Mouse (Mus musculus) kidney, postnatal 0 days (tissue): ENCODE measurements around the gene Ifrd1. TPM values are rescaled to one million over a fixed set of nuclear protein-coding genes. Genes with fewer than 3 reads are reported as not detected.

Source experiments
- ATAC-seq: fragments of 200-750 bp; cut with Nextera tagmentation; replicated peaks from 2 replicates; pipeline ENCODE4 v1.8.0; 2017; ENCODE audit warnings: low read depth, moderate number of reproducible peaks, moderate TSS enrichment, moderate library complexity; ENCODE audit not compliant: low FRiP score
- DNase-seq: peaks from one replicate; pipeline ENCODE4 v3.0.0-alpha.2; 2016; ENCODE audit warnings: low spot score
- H3K27ac ChIP-seq: fragments of 300-500 bp; sonication (generic); 2 replicates; pipeline ENCODE4 v1.5.1; 2014; ENCODE audit warnings: mild to moderate bottlenecking
- H3K27me3 ChIP-seq: fragments of 300-500 bp; sonication (generic); 2 replicates; pipeline ENCODE4 v1.6.1; 2014; ENCODE audit warnings: low read length, mixed read lengths; ENCODE audit not compliant: insufficient read depth
- H3K36me3 ChIP-seq: fragments of 300-500 bp; sonication (generic); 2 replicates; pipeline ENCODE4 v1.6.1; 2014; ENCODE audit warnings: low read length, mixed read lengths; ENCODE audit not compliant: insufficient read depth
- H3K4me1 ChIP-seq: fragments of 300-500 bp; sonication (generic); replicated peaks from 2 replicates; pipeline ENCODE4 v1.6.1; 2014; ENCODE audit warnings: antibody characterized with exemption, low read length, mixed read lengths; ENCODE audit not compliant: insufficient read depth
- H3K4me2 ChIP-seq: fragments of 300-500 bp; sonication (generic); 2 replicates; pipeline ENCODE4 v1.6.1; 2014; ENCODE audit warnings: mild to moderate bottlenecking, low read length, moderate library complexity, mixed read lengths
- H3K4me3 ChIP-seq: fragments of 300-500 bp; sonication (generic); replicated peaks from 2 replicates; pipeline ENCODE4 v1.5.1; 2014; ENCODE audit warnings: low read depth, low read length
- H3K9ac ChIP-seq: fragments of 300-500 bp; sonication (generic); 2 replicates; pipeline ENCODE4 v1.6.1; 2014; ENCODE audit warnings: low read depth, low read length
- H3K9me3 ChIP-seq: fragments of 300-500 bp; sonication (generic); replicated peaks from 2 replicates; pipeline ENCODE4 v1.6.1; 2016; ENCODE audit warnings: low read length, inconsistent platforms, mixed read lengths
- CTCF ChIP-seq: IDR thresholded peaks from 2 replicates; pipeline ENCODE4 v1.5.1; 2016; ENCODE audit warnings: antibody characterized with exemption, low read depth, mild to moderate bottlenecking, moderate library complexity
- WGBS: fragments of 180-500 bp; shearing (Covaris S2); extraction: QIAGEN DNeasy Blood & Tissue Kit; methylation state at CpG from one replicate; pipeline ENCODE4 v1.1.7; 2014; 5-methylcytosine and 5-hydroxymethylcytosine counted together
- microRNA counts: library from miRNA; unstranded; fragments of <30 nt; microRNA quantifications from one replicate; lab custom pipeline; 2015
- microRNA-seq: library from miRNA; unstranded; fragments of <30 nt; microRNA quantifications from one replicate; pipeline ENCODE4, GENCODE M21; 2016
- polyA plus RNA-seq: library from polyadenylated mRNA; unstranded; fragments of >200 nt; fragmentation: Nextera tagmentation; extraction: Ambion mirVana; gene quantifications from 2 replicates; pipeline ENCODE4 v1.2.1, GENCODE M21; 2015

Gene Ifrd1
- polyA plus RNA-seq, 1 experiment from 2014 or later, result 119 TPM

- TF ChIP-seq CTCF, result peak; percentile 88
- Histone ChIP-seq H3K4me2 (no peak overlapping the region), H3K27me3 (no peaks in the 10 kb centered on the region), H3K9me3 (no peaks in the 10 kb centered on the region), H3K9ac (no peak overlapping the region), H3K4me3 (no peak overlapping the region), H3K4me1 (no peaks in the 10 kb centered on the region), H3K36me3 (no peaks in the 10 kb centered on the region), H3K27ac (no peak overlapping the region)
- peak; percentile 63; the same call in 1 of the 2 replicates for ATAC-seq
- peak; percentile 90 for DNase-seq
- WGBS, result 0% methylated on average over 2 of the region's 2 CpGs
These were observed 83.7 kb downstream of the Ifrd1 start for GRCm38 (mm10) chr12:40164621-40165020.

- Histone ChIP-seq H3K27ac (no peak overlapping the region), H3K27me3 (no peaks in the 10 kb centered on the region), H3K36me3 (no peaks in the 10 kb centered on the region), H3K4me1 (no peaks in the 10 kb centered on the region), H3K9me3 (no peaks in the 10 kb centered on the region), H3K4me2 (no peak overlapping the region), H3K9ac (no peak overlapping the region), H3K4me3 (no peak overlapping the region)
- DNase-seq (no peak), ATAC-seq (no peak)
- TF ChIP-seq CTCF, result no peak
- WGBS, result 89% methylated on average over 2 of the region's 2 CpGs
These were observed 87.5 kb downstream of the Ifrd1 start for GRCm38 (mm10) chr12:40160777-40161176.

GRCm38 (mm10) chr12:40154188-40154587, 94.1 kb downstream of the Ifrd1 start:
- 88% methylated on average over 6 of the region's 6 CpGs for WGBS
- no peaks in the 10 kb centered on the region for H3K27me3 ChIP-seq
- no peak overlapping the region for H3K9ac ChIP-seq
- no peaks in the 10 kb centered on the region for H3K36me3 ChIP-seq
- H3K27ac ChIP-seq, result no peak overlapping the region
- TF ChIP-seq CTCF, result no peak
- no peak overlapping the region for H3K4me3 ChIP-seq
- H3K9me3 ChIP-seq, result no peaks in the 10 kb centered on the region
- no peak for DNase-seq
- H3K4me1 ChIP-seq, result no peaks in the 10 kb centered on the region
- no peak overlapping the region for H3K4me2 ChIP-seq
- ATAC-seq, result no peak

- Histone ChIP-seq H3K4me2 (no peak overlapping the region), H3K9me3 (no peaks in the 10 kb centered on the region), H3K27ac (no peak overlapping the region), H3K27me3 (no peaks in the 10 kb centered on the region), H3K4me1 (no peaks in the 10 kb centered on the region), H3K9ac (no peak overlapping the region), H3K4me3 (no peak overlapping the region), H3K36me3 (no peaks in the 10 kb centered on the region)
- WGBS, result 76% methylated on average over 8 of the region's 8 CpGs
- DNase-seq (no peak), ATAC-seq (no peak)
- no peak for TF ChIP-seq CTCF
These were observed 95.8 kb downstream of the Ifrd1 start for GRCm38 (mm10) chr12:40152353-40153069.

MicroRNA genes within 50 kb of the gene (microRNA counts, 519-probe panel; counts per million panel counts)
- 330 counts per million, percentile 68 among the panel's probes with 10 or more counts for microRNA mmu-miR-1938 (lab: Ali Mortazavi, UCI)

Small RNA genes lying within 50 kb of the gene (microRNA-seq; reads per million reads assigned to microRNA genes)
- not detected for gene Mir1938

Other genes with a start within 250 kb of the Ifrd1 start
- gene Arl4a, start 210.5 kb downstream of the Ifrd1 start, polyA plus RNA-seq, result 64.4 and 65.3 TPM in 2 replicates
- gene Scin, start 114.3 kb downstream of the Ifrd1 start, polyA plus RNA-seq, result 56.9 and 60.9 TPM in 2 replicates
- gene Lsmem1, start 49.0 kb downstream of the Ifrd1 start, polyA plus RNA-seq, result 0.13 TPM in 1 of 2 replicates, not detected in the other
- 41.8 TPM in 2 replicates for gene Zfp277, start 197.4 kb upstream of the Ifrd1 start, polyA plus RNA-seq
- gene Dock4, start 197.4 kb upstream of the Ifrd1 start, polyA plus RNA-seq, result 7.0 and 8.7 TPM in 2 replicates